Mouse (Mus musculus): ENCODE results near the gene Rnf130. TPM values are rescaled to one million over a fixed set of nuclear protein-coding genes. Genes with fewer than 3 reads are reported as not detected.

Rnf130 gene
- total RNA-seq, 2 experiments from 2014 or later = 90.3 to 98.0 TPM

DNA sequence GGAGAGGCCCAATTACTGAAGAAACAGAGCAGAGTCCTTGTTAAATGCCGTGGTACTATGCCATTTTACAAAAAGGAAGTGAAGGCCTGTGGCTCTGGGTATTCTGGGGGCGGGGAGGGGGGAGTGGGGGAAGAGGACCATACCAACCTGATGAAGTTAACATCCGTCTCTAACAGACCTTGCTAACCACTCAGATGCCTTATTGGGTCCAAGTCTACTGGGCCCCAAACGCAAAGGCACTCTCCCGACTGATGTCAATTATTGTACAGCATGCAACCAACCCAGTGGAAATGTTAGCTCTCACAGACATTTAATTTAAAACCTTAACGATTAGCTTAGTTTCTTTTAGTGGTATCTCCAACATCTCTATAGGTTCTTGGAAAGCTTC, 707 bp upstream of the Rnf130 start:
- no peak for DNase-seq

DNA sequence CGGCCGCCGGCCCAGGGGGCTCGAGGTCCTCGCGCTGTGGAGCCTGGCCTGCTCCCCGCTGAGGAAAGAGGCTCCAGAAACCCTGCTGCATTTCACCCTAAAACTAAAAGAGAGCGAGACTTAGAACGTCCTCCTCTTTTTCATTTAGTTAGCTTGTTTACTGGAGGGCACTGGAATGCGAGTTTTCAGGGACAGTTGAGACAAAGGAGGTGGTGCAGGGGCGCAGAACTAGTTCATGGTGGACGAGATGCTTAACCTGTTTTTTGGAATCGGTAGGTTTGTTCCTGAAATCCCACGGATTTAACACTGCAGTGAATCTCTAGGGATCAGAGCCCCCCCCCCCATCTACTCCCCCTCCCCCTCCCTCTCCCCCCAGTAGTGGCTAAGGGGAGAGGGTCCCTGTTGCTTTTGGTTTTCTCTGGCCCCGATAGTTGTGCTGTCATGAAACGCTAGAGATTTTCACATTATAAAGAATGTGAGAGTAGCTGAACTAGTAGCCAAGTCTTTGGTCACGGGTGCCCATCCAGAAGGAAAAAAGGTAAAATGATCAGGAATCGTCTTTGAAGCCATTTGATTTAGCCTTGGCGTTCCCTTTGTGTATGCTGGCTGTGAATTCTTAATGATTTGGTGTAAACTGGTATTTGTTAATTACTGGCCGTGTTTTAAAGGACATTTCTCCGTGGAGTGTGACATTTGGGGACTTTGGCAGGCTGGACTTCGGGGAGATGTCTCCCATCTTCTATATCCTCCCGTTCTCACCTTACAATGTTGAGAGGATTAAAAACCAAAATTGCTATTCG, 775 bp downstream of the Rnf130 start:
- no peak for DNase-seq

DNA sequence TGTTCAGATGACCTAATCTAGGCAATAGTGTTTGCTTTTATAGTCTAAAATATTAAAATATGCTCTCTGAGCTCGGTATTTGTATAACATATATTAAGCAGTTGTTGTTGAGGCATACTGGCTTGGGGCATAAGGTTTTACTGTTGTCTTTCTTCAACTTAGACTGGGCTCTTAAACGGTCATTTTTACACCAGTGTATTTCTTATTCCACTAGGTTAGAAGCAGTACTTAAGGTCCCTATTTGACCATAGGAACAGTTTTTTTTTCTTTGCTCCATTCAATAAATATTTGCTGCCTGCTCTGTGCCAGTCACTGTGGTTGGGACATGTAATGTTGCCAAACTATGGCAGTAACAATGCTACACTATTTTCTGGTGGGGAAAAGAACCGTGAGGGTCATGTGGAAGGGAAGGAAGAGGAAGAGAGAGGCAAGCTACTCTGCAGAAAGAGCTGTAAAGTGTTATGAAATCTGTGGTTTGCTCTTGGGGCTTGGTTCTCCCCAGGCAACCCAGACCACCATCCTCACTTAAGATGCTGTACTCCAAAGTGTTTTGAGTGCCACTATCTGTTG, 1.5 kb downstream of the Rnf130 start:
- DNase-seq = no peak

DNA sequence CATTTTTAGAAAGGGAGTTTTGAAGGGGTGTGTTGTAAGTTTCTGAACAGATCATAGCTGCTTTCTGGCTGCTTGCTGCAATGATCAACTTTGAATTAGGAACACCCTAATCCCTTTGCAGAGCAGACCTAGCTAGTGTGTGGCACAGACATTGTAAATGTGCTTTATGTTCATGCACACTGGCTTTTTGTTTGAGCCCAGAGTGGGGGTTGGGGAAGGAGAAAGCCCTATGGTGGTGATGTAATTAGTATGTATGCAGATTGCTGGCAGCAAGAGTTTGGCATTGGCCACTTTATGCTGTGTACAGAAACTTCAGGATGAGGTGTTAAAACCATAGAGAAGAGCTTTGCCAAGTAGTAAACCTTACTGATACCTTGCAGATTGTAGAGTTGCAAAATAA, 3.3 kb downstream of the Rnf130 start:
- DNase-seq = no peak

DNA sequence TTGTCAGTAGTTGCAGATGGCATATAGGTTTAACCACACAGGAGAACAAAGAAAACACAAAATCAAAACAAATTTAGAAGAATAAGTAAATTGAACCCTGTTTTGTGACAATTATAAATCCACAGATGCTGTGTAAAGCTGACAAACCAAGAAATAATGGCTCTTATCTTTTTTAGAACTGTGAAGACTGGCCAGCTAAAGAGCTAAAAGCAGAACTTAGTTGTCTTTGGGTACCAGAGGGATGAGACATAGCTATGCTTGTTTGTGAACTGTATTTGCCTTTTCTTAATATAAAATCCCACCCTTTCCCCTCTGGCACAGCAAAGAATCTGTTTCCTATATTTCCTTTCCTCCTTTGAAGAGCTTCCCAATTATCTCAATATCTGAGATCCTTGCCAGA, 9.0 kb downstream of the Rnf130 start:
- DNase-seq = no peak

DNA sequence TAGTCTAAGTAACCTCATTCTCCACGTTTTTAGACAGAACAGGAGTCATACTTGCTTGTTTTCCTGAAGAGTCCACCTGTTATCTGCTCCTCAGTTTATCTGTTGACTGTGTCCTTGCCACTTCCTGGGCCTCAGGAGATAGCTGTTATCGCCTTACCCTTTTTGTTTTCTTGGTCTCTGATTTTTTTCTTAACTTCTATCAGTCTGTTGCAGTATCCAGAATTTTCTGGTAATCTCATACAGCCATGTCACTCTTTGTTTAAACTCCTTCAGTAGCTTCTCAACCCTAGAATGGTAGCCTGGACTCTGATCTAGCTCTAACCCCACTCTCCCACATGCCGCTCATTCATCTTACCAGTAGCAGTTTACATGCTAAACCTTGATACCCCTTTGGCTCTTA, 10.6 kb downstream of the Rnf130 start:
- DNase-seq = no peak

- DNase-seq = peak; percentile 17 to 51
Measured at GRCm38 (mm10) chr11:50036781-50037460, 11.8 kb downstream of the Rnf130 start.

- DNase-seq = no peak
Measured at GRCm38 (mm10) chr11:50038757-50039156, 13.6 kb downstream of the Rnf130 start.

DNA sequence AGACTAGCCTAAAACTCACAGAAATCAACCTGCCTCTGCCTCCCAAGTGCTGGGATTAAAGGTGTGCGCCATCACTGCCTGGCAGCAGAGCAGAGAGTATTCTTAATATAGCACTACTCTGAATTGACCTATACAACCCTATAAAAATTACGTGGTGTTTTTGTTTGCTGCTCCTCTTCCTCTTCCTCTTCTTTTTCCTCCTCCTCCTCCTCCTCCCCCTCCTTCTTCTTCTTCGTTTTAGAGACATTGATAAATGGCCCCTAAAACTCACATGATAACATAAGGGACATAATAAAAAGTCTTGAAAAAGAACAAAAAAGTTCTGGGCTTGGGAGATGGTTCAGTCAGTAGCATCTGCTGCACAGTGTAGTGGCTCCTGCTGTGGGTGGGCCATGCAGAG, 16.0 kb downstream of the Rnf130 start:
- no peak for DNase-seq

DNA sequence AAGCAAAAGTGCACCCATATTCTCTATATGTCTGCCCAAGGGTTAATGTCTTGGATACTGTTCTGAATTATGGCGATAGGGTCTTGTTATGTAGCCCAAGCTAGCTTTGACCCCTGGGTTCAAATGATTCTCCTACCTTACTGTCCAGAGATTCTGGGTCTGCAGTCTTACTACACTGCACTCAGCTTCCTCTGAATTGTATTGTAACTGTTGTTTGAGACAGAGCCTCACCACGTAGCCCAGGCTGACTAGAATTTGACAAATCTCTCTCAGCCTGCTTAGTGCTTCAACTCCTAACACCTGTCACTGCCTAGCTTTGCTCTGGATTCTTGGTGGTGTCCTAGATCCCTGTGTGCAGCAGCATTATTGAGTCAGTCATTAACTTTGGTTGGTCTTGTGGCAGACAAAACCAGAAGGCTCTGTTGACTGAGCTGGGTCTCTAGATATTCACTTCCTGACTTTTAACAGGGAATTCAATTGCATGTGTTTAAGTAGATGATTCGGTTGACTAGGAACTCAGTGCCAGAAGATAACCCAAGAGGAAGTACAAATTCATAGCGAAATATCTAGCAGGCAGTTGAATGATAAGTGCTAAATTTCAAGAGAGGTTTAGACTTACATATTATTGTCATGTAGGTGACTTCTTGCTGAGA, 17.3 kb downstream of the Rnf130 start:
- no peak for DNase-seq

GRCm38 (mm10) chr11:50044454-50044853, 19.3 kb downstream of the Rnf130 start:
- no peak for DNase-seq

DNA sequence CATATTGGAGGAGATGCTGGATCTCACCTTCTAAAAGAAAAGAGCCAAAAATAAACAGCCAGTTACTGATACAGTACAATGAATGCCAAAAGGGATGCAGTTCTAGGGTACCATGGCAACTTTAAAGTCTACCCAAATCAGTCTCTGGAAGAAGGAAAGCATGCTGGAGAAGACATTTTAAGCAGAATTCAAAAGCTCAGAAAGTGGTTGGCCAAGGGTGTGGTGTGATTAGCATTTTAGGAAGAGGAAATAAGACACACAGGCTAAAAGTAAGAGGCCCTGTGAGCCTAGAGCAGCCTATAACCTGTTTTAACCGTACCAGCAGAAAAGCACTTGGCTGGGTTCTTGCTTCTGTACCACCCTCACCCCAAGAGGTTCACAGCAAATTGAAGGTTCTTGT, 22.5 kb downstream of the Rnf130 start:
- no peak for DNase-seq

DNA sequence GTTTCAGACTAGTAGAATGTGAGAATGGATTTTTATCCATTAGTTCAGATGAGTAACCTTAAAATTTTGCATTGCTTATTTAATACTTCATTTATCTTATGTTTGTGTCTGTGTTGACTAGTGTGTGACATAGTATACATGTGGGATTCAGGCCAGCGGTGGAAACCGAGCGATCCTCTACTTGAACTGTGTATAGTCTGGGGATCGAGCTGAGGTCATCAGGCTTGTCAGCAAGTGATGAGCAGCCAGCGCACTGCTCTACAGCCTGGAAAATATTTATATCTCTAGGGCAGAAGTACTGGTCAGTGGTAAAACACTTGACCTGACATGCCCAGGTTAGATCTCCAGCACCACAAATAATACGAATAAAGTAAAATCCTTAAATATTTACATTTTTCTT, 23.0 kb downstream of the Rnf130 start:
- DNase-seq = no peak

- no peak for DNase-seq
Measured at GRCm38 (mm10) chr11:50050392-50050791, 25.2 kb downstream of the Rnf130 start.

DNA sequence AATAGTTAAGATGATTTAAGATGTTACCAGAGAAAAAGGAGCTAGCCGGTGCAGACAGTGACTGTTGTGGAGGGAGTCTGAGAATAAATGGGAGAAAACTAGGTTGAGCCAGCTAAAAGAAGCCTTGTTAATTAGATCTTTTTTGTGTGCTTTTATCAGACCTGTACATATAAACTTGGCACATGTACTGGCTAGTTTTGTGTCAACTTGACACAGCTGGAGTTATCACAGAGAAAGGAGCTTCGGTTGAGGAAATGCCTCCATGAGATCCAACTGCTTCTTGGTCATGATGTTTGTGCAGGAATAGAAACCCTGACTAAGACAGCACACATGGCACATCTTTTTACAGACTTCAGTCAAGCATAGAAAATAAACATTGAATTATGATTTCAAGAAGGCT, 32.6 kb downstream of the Rnf130 start:
- no peak for DNase-seq

- no peak for DNase-seq
Measured at GRCm38 (mm10) chr11:50058277-50058676, 33.1 kb downstream of the Rnf130 start.

DNA sequence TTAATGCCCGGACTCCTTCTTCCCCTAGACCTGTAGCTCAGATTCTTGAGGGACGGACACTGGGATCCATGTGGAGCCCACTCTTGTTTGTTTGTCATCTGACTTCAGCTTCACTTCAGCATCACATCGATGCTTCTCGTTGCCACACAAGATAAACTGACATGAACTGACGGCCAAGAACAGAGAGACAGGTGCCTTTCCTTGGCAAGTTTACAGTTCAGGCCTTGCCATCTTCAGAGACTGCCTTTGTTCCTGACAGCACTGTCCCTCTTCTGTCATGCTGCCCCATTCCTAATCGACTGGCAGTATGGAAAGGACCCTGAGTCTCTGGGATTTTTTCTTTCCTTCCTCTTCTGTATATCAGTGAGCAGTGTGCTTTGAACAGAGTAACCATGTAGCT, 33.9 kb downstream of the Rnf130 start:
- no peak for DNase-seq

DNA sequence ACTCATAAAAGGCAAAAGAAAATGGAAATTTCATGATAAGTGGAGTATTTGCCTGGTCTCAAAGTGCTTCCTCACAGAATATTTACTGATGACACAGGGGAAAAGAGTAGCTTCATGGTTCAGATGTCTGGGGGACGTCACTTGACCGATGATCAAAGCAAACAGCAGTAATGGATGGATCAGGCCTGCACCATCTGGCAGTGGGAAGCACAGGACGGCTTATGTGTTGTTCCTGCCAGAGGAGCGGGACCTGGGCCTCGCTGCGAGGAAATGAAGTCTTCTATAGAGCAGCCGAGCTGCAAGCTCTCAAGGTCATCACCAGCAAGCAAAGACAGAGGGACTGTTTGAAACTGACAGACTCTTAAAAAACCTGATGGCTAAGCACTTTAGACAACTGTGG, 37.0 kb downstream of the Rnf130 start:
- peak; percentile 27 to 35 for DNase-seq

DNA sequence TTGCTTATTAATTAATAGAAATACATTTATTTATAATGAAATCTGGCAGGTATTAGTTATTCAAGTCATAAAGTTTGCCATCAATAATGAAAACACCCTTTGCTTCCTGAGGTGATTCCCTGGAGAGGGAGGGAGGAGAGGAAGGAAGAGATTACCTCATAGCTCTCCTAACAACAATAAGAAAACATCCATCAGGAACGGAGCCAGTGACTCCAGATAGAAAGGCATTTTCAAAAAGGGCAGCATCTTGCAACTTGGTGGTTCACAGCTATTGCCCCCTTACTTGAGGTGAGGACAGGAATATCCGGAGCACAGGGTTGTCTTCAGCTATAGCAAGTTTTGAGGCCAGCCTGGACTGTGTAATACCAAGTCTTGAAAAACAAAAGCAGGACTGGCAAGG, 40.9 kb downstream of the Rnf130 start:
- no peak for DNase-seq

GRCm38 (mm10) chr11:50073830-50074229, 48.7 kb downstream of the Rnf130 start:
- DNase-seq = peak; percentile 80 to 84

GRCm38 (mm10) chr11:50076756-50077155, 51.6 kb downstream of the Rnf130 start:
- no peak for DNase-seq

DNA sequence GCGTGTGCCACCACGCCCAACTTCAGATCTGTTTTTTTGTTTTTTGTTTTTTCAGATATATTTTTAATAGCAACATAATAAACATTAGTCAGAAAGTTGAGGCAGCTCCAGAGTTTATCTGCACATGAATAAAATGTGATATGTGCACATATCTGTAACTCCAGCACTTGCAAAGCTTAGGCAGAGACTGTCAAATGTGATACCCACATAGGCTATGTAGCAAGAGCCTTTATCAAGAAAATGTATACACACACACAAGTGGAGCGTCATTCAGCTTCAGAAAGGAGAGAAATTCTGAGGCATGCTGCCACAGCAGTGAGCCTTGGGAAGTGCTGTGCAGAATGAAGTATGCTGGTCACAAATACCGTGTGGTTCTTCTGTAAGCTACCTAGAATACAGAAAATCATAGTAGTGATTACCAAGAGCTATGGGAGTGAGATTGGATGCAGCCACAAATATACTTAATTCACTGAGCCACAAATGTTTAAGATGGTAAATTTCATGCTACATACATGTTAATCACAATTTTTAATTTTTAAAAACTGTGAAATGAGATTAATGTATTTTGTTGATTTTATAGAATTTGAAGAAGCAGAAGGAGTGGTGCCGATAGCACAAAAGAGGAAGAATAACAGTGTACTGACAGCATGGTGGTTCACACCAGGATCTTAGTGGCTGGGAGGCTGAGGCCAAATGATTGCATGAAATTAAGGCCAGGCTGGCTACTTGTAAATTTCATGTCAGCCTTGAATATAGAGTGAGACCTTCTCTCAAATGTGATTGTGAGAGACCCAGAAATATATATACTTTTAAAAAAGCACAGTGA, 56.4 kb downstream of the Rnf130 start:
- no peak for DNase-seq
